Mouse (Mus musculus): ENCODE results near the gene Olah. TPM values are rescaled to one million over a fixed set of nuclear protein-coding genes. Genes with fewer than 3 reads are reported as not detected.

The Olah gene
- polyA plus RNA-seq, 1 experiment from 2014 or later, result not detected

- Histone ChIP-seq H3K4me2 (replicated peaks) (peak within 1 kb of the TSS; percentile 64), H3K27ac (replicated peaks) (no peak within 1 kb of the TSS), H3K9me3 (no peaks in the 10 kb centered on the region), H3K4me3 (peak within 1 kb of the TSS; percentile 33), H3K9ac (replicated peaks) (peak within 1 kb of the TSS; percentile 12; the same call in 1 of the 2 replicates), H3K27me3 (peaks cover 16% of the 10 kb centered on the region), H3K36me3 (no peaks in the 10 kb centered on the region), H3K4me1 (peaks cover 23% of the 10 kb centered on the region)
- no peak for ATAC-seq (ENCODE audit: low FRiP score, low read depth)
- 8% methylated on average over 20 of the region's 20 CpGs for WGBS
Measured at GRCm38 (mm10) chr2:3335611-3336301, 61.3 kb downstream of the Olah start, which contains the start of gene Acbd7. TSS of gene Acbd7 (plus strand) at chr2:3336168.

GRCm38 (mm10) chr2:3333761-3334160 is 63.2 kb downstream of the Olah start:
- H3K27ac ChIP-seq (replicated peaks), result no peak overlapping the region
- H3K4me2 ChIP-seq (replicated peaks), result no peak overlapping the region
- no peaks in the 10 kb centered on the region for H3K9me3 ChIP-seq
- H3K27me3 ChIP-seq, result peaks cover 16% of the 10 kb centered on the region
- H3K36me3 ChIP-seq, result peaks cover 9% of the 10 kb centered on the region
- no peak overlapping the region for H3K9ac ChIP-seq (replicated peaks)
- no peak for ATAC-seq (ENCODE audit: low FRiP score, low read depth)
- peaks cover 24% of the 10 kb centered on the region for H3K4me1 ChIP-seq
- H3K4me3 ChIP-seq, result no peak overlapping the region
- 92% methylated on average over 12 of the region's 12 CpGs for WGBS

GRCm38 (mm10) chr2:3332484-3333242 is 64.3 kb downstream of the Olah start, which contains the start of gene Rpp38:
TSS of gene Rpp38 (minus strand) at chr2:3332643.
- Histone ChIP-seq H3K9ac (replicated peaks) (peak within 1 kb of the TSS; percentile 49), H3K9me3 (no peaks in the 10 kb centered on the region), H3K4me3 (peak within 1 kb of the TSS; percentile 56), H3K4me2 (replicated peaks) (peak within 1 kb of the TSS; percentile 72), H3K4me1 (peaks cover 24% of the 10 kb centered on the region), H3K27ac (replicated peaks) (peak within 1 kb of the TSS; percentile 72), H3K27me3 (peaks cover 13% of the 10 kb centered on the region; the same call in 1 of the 2 replicates), H3K36me3 (peaks cover 19% of the 10 kb centered on the region)
- WGBS, result under 1% methylated on average over 45 of the region's 45 CpGs
- peak; percentile 99 for ATAC-seq (ENCODE audit: low FRiP score, low read depth)

- Histone ChIP-seq H3K9me3 (no peaks in the 10 kb centered on the region), H3K27ac (replicated peaks) (peak overlapping the region; percentile 35)
Measured at GRCm38 (mm10) chr2:3332056-3332455, 65.0 kb downstream of the Olah start.

GRCm38 (mm10) chr2:3331071-3331703 is 65.8 kb downstream of the Olah start:
- H3K4me2 ChIP-seq (replicated peaks), result peak overlapping the region; percentile 72
- H3K4me1 ChIP-seq, result peaks cover 22% of the 10 kb centered on the region
- H3K9me3 ChIP-seq, result no peaks in the 10 kb centered on the region
- peak overlapping the region; percentile 56 for H3K4me3 ChIP-seq
- WGBS, result 82% methylated on average over 5 of the region's 5 CpGs
- H3K36me3 ChIP-seq, result peaks cover 28% of the 10 kb centered on the region
- no peak for ATAC-seq (ENCODE audit: low FRiP score, low read depth)
- H3K27me3 ChIP-seq, result peaks cover 9% of the 10 kb centered on the region; the same call in 1 of the 2 replicates
- no peak overlapping the region for H3K27ac ChIP-seq (replicated peaks)
- H3K9ac ChIP-seq (replicated peaks), result peak overlapping the region; percentile 49

More at GRCm38 (mm10) chr2:3332056-3332455, 65.0 kb downstream of the Olah start:
- peaks cover 24% of the 10 kb centered on the region for H3K4me1 ChIP-seq
- ATAC-seq (ENCODE audit: low FRiP score, low read depth), result no peak
- H3K36me3 ChIP-seq, result peaks cover 24% of the 10 kb centered on the region
- H3K4me2 ChIP-seq (replicated peaks), result peak overlapping the region; percentile 72
- peak overlapping the region; percentile 49 for H3K9ac ChIP-seq (replicated peaks)
- WGBS, result 2% methylated on average over 21 of the region's 21 CpGs
- H3K27me3 ChIP-seq, result peaks cover 12% of the 10 kb centered on the region; the same call in 1 of the 2 replicates
- peak overlapping the region; percentile 56 for H3K4me3 ChIP-seq

- WGBS, result 50% methylated on average over 1 of the region's 1 CpGs
- no peak for ATAC-seq (ENCODE audit: low FRiP score, low read depth)
- Histone ChIP-seq H3K9ac (replicated peaks) (no peak overlapping the region), H3K27ac (replicated peaks) (no peak overlapping the region), H3K9me3 (no peaks in the 10 kb centered on the region), H3K4me3 (no peak overlapping the region), H3K4me2 (replicated peaks) (no peak overlapping the region), H3K27me3 (no peaks in the 10 kb centered on the region), H3K4me1 (peaks cover 12% of the 10 kb centered on the region), H3K36me3 (peaks cover 60% of the 10 kb centered on the region)
Measured at GRCm38 (mm10) chr2:3327351-3327750, 69.7 kb downstream of the Olah start.

- no peak overlapping the region for H3K27ac ChIP-seq (replicated peaks)
- H3K4me1 ChIP-seq, result peaks cover 9% of the 10 kb centered on the region
- WGBS, result 86% methylated on average over 1 of the region's 1 CpGs
- H3K4me3 ChIP-seq, result no peak overlapping the region
- no peak for ATAC-seq (ENCODE audit: low FRiP score, low read depth)
- no peak overlapping the region for H3K4me2 ChIP-seq (replicated peaks)
- no peak overlapping the region for H3K9ac ChIP-seq (replicated peaks)
- H3K9me3 ChIP-seq, result no peaks in the 10 kb centered on the region
- H3K27me3 ChIP-seq, result no peaks in the 10 kb centered on the region
- peaks cover 63% of the 10 kb centered on the region for H3K36me3 ChIP-seq
Measured at GRCm38 (mm10) chr2:3326547-3326946, 70.5 kb downstream of the Olah start.

GRCm38 (mm10) chr2:3324381-3325130 is 72.5 kb downstream of the Olah start:
- peaks cover 69% of the 10 kb centered on the region for H3K36me3 ChIP-seq
- no peak overlapping the region for H3K4me2 ChIP-seq (replicated peaks)
- no peak overlapping the region for H3K9ac ChIP-seq (replicated peaks)
- H3K4me3 ChIP-seq, result no peak overlapping the region
- ATAC-seq (ENCODE audit: low FRiP score, low read depth), result no peak
- no peaks in the 10 kb centered on the region for H3K9me3 ChIP-seq
- no peaks in the 10 kb centered on the region for H3K27me3 ChIP-seq
- H3K27ac ChIP-seq (replicated peaks), result no peak overlapping the region
- H3K4me1 ChIP-seq, result no peaks in the 10 kb centered on the region
- 96% methylated on average over 7 of the region's 7 CpGs for WGBS

GRCm38 (mm10) chr2:3323132-3323531 is 73.9 kb downstream of the Olah start:
- WGBS, result 93% methylated on average over 2 of the region's 2 CpGs
- peaks cover 66% of the 10 kb centered on the region for H3K36me3 ChIP-seq
- ATAC-seq (ENCODE audit: low FRiP score, low read depth), result no peak

GRCm38 (mm10) chr2:3305426-3306025 is 91.5 kb downstream of the Olah start:
- Histone ChIP-seq H3K4me3 (no peak overlapping the region), H3K36me3 (peaks cover 22% of the 10 kb centered on the region), H3K9ac (replicated peaks) (no peak overlapping the region), H3K4me2 (replicated peaks) (no peak overlapping the region), H3K4me1 (no peaks in the 10 kb centered on the region), H3K9me3 (no peaks in the 10 kb centered on the region), H3K27ac (replicated peaks) (no peak overlapping the region), H3K27me3 (no peaks in the 10 kb centered on the region)
- no peak for ATAC-seq (ENCODE audit: low FRiP score, low read depth)
- WGBS, result 92% methylated on average over 3 of the region's 3 CpGs

More at GRCm38 (mm10) chr2:3323132-3323531, 73.9 kb downstream of the Olah start:
- Histone ChIP-seq H3K4me1 (no peaks in the 10 kb centered on the region), H3K9me3 (no peaks in the 10 kb centered on the region), H3K27me3 (no peaks in the 10 kb centered on the region), H3K4me3 (no peak overlapping the region), H3K27ac (replicated peaks) (no peak overlapping the region), H3K9ac (replicated peaks) (no peak overlapping the region), H3K4me2 (replicated peaks) (no peak overlapping the region)

- no peaks in the 10 kb centered on the region for H3K9me3 ChIP-seq
- H3K27ac ChIP-seq (replicated peaks), result no peak overlapping the region
- H3K4me1 ChIP-seq, result no peaks in the 10 kb centered on the region
- 88% methylated on average over 7 of the region's 7 CpGs for WGBS
- H3K9ac ChIP-seq (replicated peaks), result no peak overlapping the region
- ATAC-seq (ENCODE audit: low FRiP score, low read depth), result no peak
- no peak overlapping the region for H3K4me3 ChIP-seq
- H3K4me2 ChIP-seq (replicated peaks), result no peak overlapping the region
- H3K36me3 ChIP-seq, result no peaks in the 10 kb centered on the region
- no peaks in the 10 kb centered on the region for H3K27me3 ChIP-seq
Measured at GRCm38 (mm10) chr2:3295826-3296225, 101.2 kb downstream of the Olah start.

All from midbrain, embryonic 12.5 days (tissue).